Mouse (Mus musculus) thymus, adult 2 months (tissue): Measurements from ENCODE around the gene Dazap1.

ENCODE experiments used
- CTCF ChIP-seq: fragments of 200-500 bp; IDR thresholded peaks from 2 replicates; pipeline ENCODE4 v1.5.1; 2012; ENCODE audit warnings: mild to moderate bottlenecking, control low read depth, low read length, moderate library complexity, borderline replicate concordance; ENCODE audit not compliant: control insufficient read depth, poor library complexity, insufficient read depth; ENCODE audit errors: extremely low read depth
- POLR2A ChIP-seq: fragments of 200-500 bp; IDR thresholded peaks from 2 replicates; pipeline ENCODE4 v1.6.1; 2012; ENCODE audit warnings: mild to moderate bottlenecking, low read length, control low read depth, moderate library complexity; ENCODE audit not compliant: control insufficient read depth, poor library complexity, insufficient read depth; ENCODE audit errors: extremely low read depth

DNA sequence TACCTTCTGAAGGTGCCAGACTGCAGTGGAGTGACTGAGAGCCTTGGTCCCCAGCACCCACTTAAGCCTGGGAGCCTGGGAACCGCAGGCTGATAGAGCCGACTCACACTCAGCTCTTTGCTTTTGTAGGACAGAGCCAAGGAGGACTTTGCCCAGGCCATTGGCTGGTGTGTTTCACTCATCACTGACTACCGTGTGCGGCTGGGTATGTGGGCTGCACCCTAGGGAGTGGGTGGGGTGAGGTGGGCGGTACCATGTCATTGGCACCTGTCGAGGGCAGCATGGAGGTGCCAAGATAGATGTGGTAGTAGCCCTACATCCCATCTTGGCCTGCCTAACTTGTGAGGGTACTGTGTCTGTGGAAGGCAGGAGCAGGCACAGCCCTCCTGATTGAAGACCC lies 21.5 kb upstream of the Dazap1 start:
- no peak for TF ChIP-seq CTCF
- no peak for TF ChIP-seq POLR2A
